Mouse (Mus musculus) midbrain, postnatal 0 days (tissue): Measurements from ENCODE around the gene Zfp37. TPM values are rescaled to one million over a fixed set of nuclear protein-coding genes. Genes with fewer than 3 reads are reported as not detected.

Experiments used
- ATAC-seq: fragments of 200-750 bp; cut with Nextera tagmentation; 2 replicates; pipeline ENCODE4 v1.8.0; 2017; ENCODE audit warnings: moderate number of reproducible peaks, mild to moderate bottlenecking, moderate TSS enrichment, moderate library complexity; ENCODE audit not compliant: low FRiP score
- DNase-seq: peaks from one replicate; pipeline ENCODE4 v3.0.0-alpha.2; 2015; ENCODE audit warnings: low spot score
- H3K27ac ChIP-seq: fragments of 300-500 bp; sonication (generic); 2 replicates; pipeline ENCODE4 v1.5.1; 2014; ENCODE audit warnings: low read depth, mild to moderate bottlenecking, low read length, mixed read lengths
- H3K27me3 ChIP-seq: fragments of 300-500 bp; sonication (generic); 2 replicates; pipeline ENCODE4 v1.6.1; 2014; ENCODE audit warnings: low read length, control low read depth, mixed read lengths; ENCODE audit not compliant: insufficient read depth
- H3K36me3 ChIP-seq: fragments of 300-500 bp; sonication (generic); 2 replicates; pipeline ENCODE4 v1.6.1; 2014; ENCODE audit warnings: low read length, control low read depth, mixed read lengths; ENCODE audit not compliant: insufficient read depth
- H3K4me1 ChIP-seq: fragments of 300-500 bp; sonication (generic); 2 replicates; pipeline ENCODE4 v1.6.1; 2014; ENCODE audit warnings: mild to moderate bottlenecking, control low read depth, antibody characterized with exemption, low read length, mixed read lengths; ENCODE audit not compliant: insufficient read depth
- H3K4me2 ChIP-seq: fragments of 300-500 bp; sonication (generic); 2 replicates; pipeline ENCODE4 v1.6.1; 2014; ENCODE audit warnings: low read depth, mild to moderate bottlenecking, low read length, mixed read lengths; ENCODE audit not compliant: poor library complexity, severe bottlenecking
- H3K4me3 ChIP-seq: fragments of 300-500 bp; sonication (generic); 2 replicates; pipeline ENCODE4 v1.5.1; 2014; ENCODE audit warnings: low read depth, mild to moderate bottlenecking, low read length, moderate library complexity
- H3K9ac ChIP-seq: fragments of 300-500 bp; sonication (generic); replicated peaks from 2 replicates; pipeline ENCODE4 v1.6.1; 2014; ENCODE audit warnings: mild to moderate bottlenecking, low read length, moderate library complexity, mixed read lengths; ENCODE audit not compliant: poor library complexity, severe bottlenecking
- H3K9me3 ChIP-seq: fragments of 300-500 bp; sonication (generic); 2 replicates; pipeline ENCODE4 v1.6.1; 2016; ENCODE audit warnings: low read length, control low read depth
- CTCF ChIP-seq: IDR thresholded peaks from 2 replicates; pipeline ENCODE4 v1.5.1; 2016; ENCODE audit warnings: antibody characterized with exemption, mild to moderate bottlenecking
- WGBS: fragments of 180-500 bp; shearing (Covaris S2); extraction: QIAGEN DNeasy Blood & Tissue Kit; methylation state at CpG from one replicate; pipeline ENCODE4 v1.1.7; 2014; 5-methylcytosine and 5-hydroxymethylcytosine counted together
- polyA plus RNA-seq: library from polyadenylated mRNA; unstranded; fragments of >200 nt; fragmentation: Nextera tagmentation; extraction: Ambion mirVana; gene quantifications from 2 replicates; pipeline ENCODE4 v1.2.1, GENCODE M21; 2015
- total RNA-seq: library from RNA; depleted of rRNA; stranded (reverse); fragments of >200 nt; gene quantifications from 2 replicates; pipeline ENCODE4 v1.2.3, GENCODE M21; 2014; rRNA removed

Zfp37 gene
- total and polyA plus RNA-seq, 2 experiments from 2014 or later = 20.5 to 25.1 TPM

DNA sequence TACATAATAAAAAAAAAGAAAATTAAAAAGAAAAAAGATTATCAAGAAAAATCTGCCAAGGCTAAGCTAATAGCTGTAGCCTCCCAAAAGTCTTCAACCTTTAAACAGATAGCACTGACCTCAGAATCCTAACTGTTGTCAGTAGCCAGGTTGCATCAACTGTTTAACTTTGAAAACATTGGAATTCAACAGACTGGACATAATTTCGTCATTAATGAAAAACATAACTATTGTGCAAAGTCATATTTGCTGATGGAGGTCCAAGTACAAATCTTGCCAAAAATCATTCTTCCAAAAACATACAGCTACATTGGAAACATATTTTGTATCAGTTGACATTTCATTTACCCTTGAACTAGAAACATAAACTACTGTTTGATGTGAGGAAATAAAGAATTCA, 72.4 kb downstream of the Zfp37 start:
- no peak for ATAC-seq
- H3K27me3 ChIP-seq = no peaks in the 10 kb centered on the region
- H3K4me3 ChIP-seq = no peak overlapping the region
- 64% methylated on average over 1 of the region's 1 CpGs for WGBS
- no peak overlapping the region for H3K4me2 ChIP-seq
- no peak for DNase-seq
- H3K4me1 ChIP-seq = no peaks in the 10 kb centered on the region
- no peaks in the 10 kb centered on the region for H3K9me3 ChIP-seq
- TF ChIP-seq CTCF = no peak
- no peak overlapping the region for H3K27ac ChIP-seq
- H3K9ac ChIP-seq = no peak overlapping the region
- H3K36me3 ChIP-seq = no peaks in the 10 kb centered on the region

- Histone ChIP-seq H3K27ac (no peak within 1 kb of the TSS), H3K27me3 (no peaks in the 10 kb centered on the region), H3K9me3 (no peaks in the 10 kb centered on the region), H3K4me3 (no peak within 1 kb of the TSS), H3K4me2 (no peak within 1 kb of the TSS), H3K9ac (no peak within 1 kb of the TSS), H3K36me3 (no peaks in the 10 kb centered on the region), H3K4me1 (no peaks in the 10 kb centered on the region)
- DNase-seq (no peak), ATAC-seq (no peak)
- no peak for TF ChIP-seq CTCF
- 75% methylated on average over 2 of the region's 2 CpGs for WGBS
These were observed 80.0 kb downstream of the Zfp37 start, which contains the start of gene Mup21 for GRCm38 (mm10) chr4:62150811-62151210. Gene Mup21 (minus strand): TSS chr4:62150863.

Other genes starting within 250 kb of the Zfp37 start
- gene Mup20, start 176.9 kb downstream of the Zfp37 start, total RNA-seq = not detected in 2 replicates
- not detected in 2 replicates for gene Mup20, start 176.9 kb downstream of the Zfp37 start, polyA plus RNA-seq
- not detected in 2 replicates for gene Mup3, start 143.7 kb downstream of the Zfp37 start, total RNA-seq
- not detected in 2 replicates for gene Mup3, start 143.7 kb downstream of the Zfp37 start, polyA plus RNA-seq
- gene Mup21, start 80.2 kb downstream of the Zfp37 start, total RNA-seq = not detected in 2 replicates
- not detected in 2 replicates for gene Mup21, start 80.2 kb downstream of the Zfp37 start, polyA plus RNA-seq
- 18.0 and 23.8 TPM in 2 replicates for gene Slc31a2, start 31.5 kb upstream of the Zfp37 start, total RNA-seq
- gene Slc31a2, start 31.5 kb upstream of the Zfp37 start, polyA plus RNA-seq = 12.0 and 13.2 TPM in 2 replicates
- gene Fkbp15, start 129.5 kb upstream of the Zfp37 start, total RNA-seq = 34.3 and 37.5 TPM in 2 replicates
- gene Fkbp15, start 129.5 kb upstream of the Zfp37 start, polyA plus RNA-seq = 19.8 and 20.2 TPM in 2 replicates
- gene Slc31a1, start 129.7 kb upstream of the Zfp37 start, total RNA-seq = 15.0 and 21.7 TPM in 2 replicates
- gene Slc31a1, start 129.7 kb upstream of the Zfp37 start, polyA plus RNA-seq = 30.9 and 33.3 TPM in 2 replicates
- 41.2 and 62.1 TPM in 2 replicates for gene Cdc26, start 177.6 kb upstream of the Zfp37 start, total RNA-seq
- gene Cdc26, start 177.6 kb upstream of the Zfp37 start, polyA plus RNA-seq = 73.1 and 73.4 TPM in 2 replicates
- gene Prpf4, start 177.8 kb upstream of the Zfp37 start, total RNA-seq = 13.4 and 16.0 TPM in 2 replicates
- gene Prpf4, start 177.8 kb upstream of the Zfp37 start, polyA plus RNA-seq = 12.8 TPM in 2 replicates
- 0.85 TPM in 1 of 2 replicates, not detected in the other for gene Rnf183, start 204.2 kb upstream of the Zfp37 start, total RNA-seq
- 0.11 and 0.39 TPM in 2 replicates for gene Rnf183, start 204.2 kb upstream of the Zfp37 start, polyA plus RNA-seq
- gene Wdr31, start 239.8 kb upstream of the Zfp37 start, total RNA-seq = 9.4 and 13.1 TPM in 2 replicates
- 25.1 and 25.9 TPM in 2 replicates for gene Wdr31, start 239.8 kb upstream of the Zfp37 start, polyA plus RNA-seq
- gene Bspry, start 249.0 kb upstream of the Zfp37 start, total RNA-seq = 1.5 and 1.7 TPM in 2 replicates
- 0.49 and 0.84 TPM in 2 replicates for gene Bspry, start 249.0 kb upstream of the Zfp37 start, polyA plus RNA-seq